Mouse (Mus musculus): ENCODE data around the gene Ippk. TPM values are rescaled to one million over a fixed set of nuclear protein-coding genes. Genes with fewer than 3 reads are reported as not detected.

The Ippk gene
- total RNA-seq, 2 experiments from 2014 or later, result 5.1 to 6.0 TPM

- peak; percentile 75 for DNase-seq
Observed at GRCm38 (mm10) chr13:49479399-49479798, 58.4 kb downstream of the Ippk start.

GRCm38 (mm10) chr13:49480057-49480456, 59.0 kb downstream of the Ippk start:
- peak; percentile 90 for DNase-seq

GRCm38 (mm10) chr13:49480551-49480950, 59.5 kb downstream of the Ippk start:
- peak; percentile 46 for DNase-seq

- no peak for DNase-seq
Observed at GRCm38 (mm10) chr13:49485388-49485787, 64.3 kb downstream of the Ippk start.

- DNase-seq, result no peak
Observed at GRCm38 (mm10) chr13:49492376-49493368, 71.6 kb downstream of the Ippk start, which contains the start of gene Tes3-ps. Gene Tes3-ps, plus strand, starts transcription at chr13:49493318.

GRCm38 (mm10) chr13:49504510-49504909, 83.5 kb downstream of the Ippk start, which contains the start of gene Ecm2:
Gene Ecm2, plus strand, starts transcription at chr13:49504810.
- no peak for DNase-seq

- DNase-seq, result no peak
Observed at GRCm38 (mm10) chr13:49505776-49506175, 84.7 kb downstream of the Ippk start.

- DNase-seq, result peak; percentile 21
Observed at GRCm38 (mm10) chr13:49507176-49507575, 86.1 kb downstream of the Ippk start.

Other genes starting within 250 kb of the Ippk start
- gene Ninj1, start 233.8 kb upstream of the Ippk start, total RNA-seq (2021), result 10 to 100 TPM; 15.8 to 18.8 TPM
- gene Card19, start 205.2 kb upstream of the Ippk start, total RNA-seq (2021), result 100 to 1,000 TPM in 1 of 2 experiments, 10 to 100 TPM in 1; 93.6 to 118 TPM
- gene Susd3, start 172.5 kb upstream of the Ippk start, total RNA-seq (2021), result under 1 TPM in 1 of 2 experiments, not detected in 1; 0.26 TPM
- gene Fgd3, start 100.9 kb upstream of the Ippk start, total RNA-seq (2021), result under 1 TPM; 0.54 to 0.97 TPM
- 10 to 100 TPM; 19.9 to 23.1 TPM for gene Bicd2, start 79.7 kb upstream of the Ippk start, total RNA-seq (2021)
- 1 to 10 TPM; 1.2 to 1.4 TPM for gene Tes3-ps, start 72.1 kb downstream of the Ippk start, total RNA-seq (2021)
- gene Ecm2, start 83.6 kb downstream of the Ippk start, total RNA-seq (2021), result 10 to 100 TPM in 1 of 2 experiments, 1 to 10 TPM in 1; 9.6 to 10.9 TPM
- gene Aspn, start 123.2 kb downstream of the Ippk start, total RNA-seq (2021), result 10 to 100 TPM; 20.3 to 34.4 TPM
- gene Omd, start 161.2 kb downstream of the Ippk start, total RNA-seq (2021), result 1 to 10 TPM; 2.4 to 2.7 TPM
- gene Ogn, start 186.8 kb downstream of the Ippk start, total RNA-seq (2021), result 10 to 100 TPM; 33.9 to 37.0 TPM
- gene Cenpp, start 231.5 kb downstream of the Ippk start, total RNA-seq (2021), result under 1 TPM; 0.78 to 0.92 TPM
- gene Nol8, start 231.8 kb downstream of the Ippk start, total RNA-seq (2021), result 10 to 100 TPM in 1 of 2 experiments, 1 to 10 TPM in 1; 8.4 to 10.8 TPM

All from gastrocnemius, postnatal 25 days (tissue).